Mouse (Mus musculus) liver, postnatal 0 days (tissue): ENCODE data around the gene Cep170b.

Source experiments
- CTCF ChIP-seq: sonication (generic); IDR thresholded peaks from 2 replicates; pipeline ENCODE4 v1.5.1; 2016; ENCODE audit warnings: antibody characterized with exemption, low read depth
- EP300 ChIP-seq: IDR thresholded peaks from 2 replicates; pipeline ENCODE4 v1.6.1; 2016; ENCODE audit warnings: antibody characterized with exemption, low read depth, mild to moderate bottlenecking

GRCm38 (mm10) chr12:112722240-112723027 lies 2.2 kb downstream of the Cep170b start:
- TF ChIP-seq EP300 (no peak), CTCF (no peak)
